Mouse (Mus musculus): ENCODE data around the gene Gpc4. TPM values are rescaled to one million over a fixed set of nuclear protein-coding genes. Genes with fewer than 3 reads are reported as not detected.

Gene Gpc4
- polyA plus RNA-seq, 1 experiment from 2014 or later, result 36.2 TPM

- no peak for DNase-seq
Measured at GRCm38 (mm10) chrX:52030146-52030545, 134.9 kb downstream of the Gpc4 start.

GRCm38 (mm10) chrX:52017660-52018059, 147.4 kb downstream of the Gpc4 start:
- Histone ChIP-seq H3K9ac (no peak overlapping the region), H3K27ac (ENCODE audit: low read depth) (no peak overlapping the region), H3K4me3 (ENCODE audit: low read depth, low read length) (no peak overlapping the region), H3K36me3 (ENCODE audit: insufficient read depth) (no peaks in the 10 kb centered on the region), H3K9me3 (ENCODE audit: low read depth, low read length) (no peaks in the 10 kb centered on the region), H3K4me1 (ENCODE audit: insufficient read depth) (no peaks in the 10 kb centered on the region), H3K4me2 (no peak overlapping the region), H3K27me3 (ENCODE audit: insufficient read depth, low read length) (no peaks in the 10 kb centered on the region)
- ATAC-seq (ENCODE audit: insufficient read depth) (0 out of 2 replicates have a peak, but pooled peaks have one; percentile 11), DNase-seq (peak; percentile 34)
- TF ChIP-seq CTCF (IDR thresholded peaks at IDR 0.05; ENCODE audit: low read depth), result no peak
- WGBS, result 54% methylated on average over 9 of the region's 9 CpGs

More at GRCm38 (mm10) chrX:52030146-52030545, 134.9 kb downstream of the Gpc4 start:
- no peak overlapping the region for H3K4me2 ChIP-seq
- no peak overlapping the region for H3K4me3 ChIP-seq (ENCODE audit: low read depth, low read length)
- H3K27ac ChIP-seq (ENCODE audit: low read depth), result no peak overlapping the region
- H3K9me3 ChIP-seq (ENCODE audit: low read depth, low read length), result no peaks in the 10 kb centered on the region
- no peak overlapping the region for H3K9ac ChIP-seq
- no peak for TF ChIP-seq CTCF (IDR thresholded peaks at IDR 0.05; ENCODE audit: low read depth)
- no peaks in the 10 kb centered on the region for H3K27me3 ChIP-seq (ENCODE audit: insufficient read depth, low read length)
- H3K36me3 ChIP-seq (ENCODE audit: insufficient read depth), result no peaks in the 10 kb centered on the region
- 60% methylated on average over 7 of the region's 7 CpGs for WGBS
- H3K4me1 ChIP-seq (ENCODE audit: insufficient read depth), result no peaks in the 10 kb centered on the region
- no peak for ATAC-seq (ENCODE audit: insufficient read depth)

Other genes with a start within 250 kb of the Gpc4 start
- gene 1700080O16Rik, start 192.5 kb downstream of the Gpc4 start, polyA plus RNA-seq (2014; fragmentation: Nextera tagmentation; extraction: Ambion mirVana), result not detected in 2 replicates